Mouse (Mus musculus): ENCODE measurements at regions not wholly inside any gene's neighbourhood (a gene's known extent, or its start where the extent isn't known, plus 50 kb on each side); places are given as distances from the start of the nearest gene placed in this dataset.

DNA sequence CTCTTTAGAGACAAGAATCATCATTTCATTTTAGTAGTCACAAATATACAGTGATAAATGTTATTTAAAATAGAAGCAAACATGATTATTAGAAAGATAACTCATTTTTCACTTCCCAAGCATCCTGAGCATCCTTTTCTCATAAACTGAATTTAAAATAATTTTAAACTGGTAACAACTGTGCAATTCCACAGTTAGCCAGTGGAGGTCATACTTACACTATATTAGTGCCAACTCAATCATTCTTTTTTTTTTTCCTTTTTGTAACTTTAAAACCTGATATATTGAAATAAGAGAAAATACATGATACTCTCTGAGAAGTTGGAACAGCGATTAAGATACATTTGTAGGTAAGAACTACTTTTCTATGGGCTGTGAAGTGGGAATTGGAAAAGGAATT, 113.2 kb upstream of the Gm17509 start:
- no peak for DNase-seq (ENCODE audit: low spot score in 2 of 2)

DNA sequence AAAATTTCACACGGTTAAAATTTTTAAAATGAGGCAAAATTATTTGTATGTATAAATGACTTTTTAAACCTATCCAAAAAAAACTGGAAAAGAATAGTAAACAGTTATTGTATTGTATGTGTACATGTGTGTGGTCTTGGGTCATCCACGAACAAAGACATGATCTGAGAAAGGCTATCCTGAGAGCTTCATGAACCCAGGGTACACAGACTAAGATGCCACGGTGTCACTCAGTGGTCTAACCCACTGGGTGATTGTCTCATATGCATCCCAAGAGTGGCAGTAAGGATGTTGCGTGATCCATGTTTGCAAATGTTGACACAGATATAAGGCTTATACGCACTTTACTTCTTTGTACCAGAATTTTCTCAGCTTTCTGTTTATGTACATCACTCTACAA, 113.7 kb upstream of the Gm17509 start:
- DNase-seq (ENCODE audit: low spot score in 2 of 2) = no peak

DNA sequence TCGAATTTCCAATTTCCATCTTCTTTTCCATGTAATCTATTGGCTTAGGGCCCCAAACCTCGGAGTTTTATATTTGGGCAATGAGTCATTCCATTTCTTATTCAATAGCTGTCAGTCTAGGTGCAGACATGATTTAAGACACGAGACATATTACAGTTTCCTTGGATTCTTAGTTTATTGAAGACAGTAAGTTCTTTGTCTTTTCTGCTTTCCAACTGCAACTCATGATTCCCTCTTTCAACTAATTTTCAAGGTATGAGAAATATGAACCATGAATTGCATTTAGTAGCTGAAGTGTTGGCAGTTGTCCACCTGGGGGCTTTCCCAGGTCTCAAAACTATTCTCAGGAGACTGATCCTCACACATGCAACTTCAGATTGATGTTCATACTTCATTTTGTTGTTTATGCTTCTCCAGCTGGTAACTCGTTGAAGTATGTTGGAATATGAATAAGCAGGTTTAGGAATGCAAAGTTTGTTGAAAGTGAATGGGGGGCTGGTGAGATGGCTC, 160.3 kb upstream of the Gm17509 start:
- no peak for DNase-seq (ENCODE audit: low spot score in 2 of 2)

DNA sequence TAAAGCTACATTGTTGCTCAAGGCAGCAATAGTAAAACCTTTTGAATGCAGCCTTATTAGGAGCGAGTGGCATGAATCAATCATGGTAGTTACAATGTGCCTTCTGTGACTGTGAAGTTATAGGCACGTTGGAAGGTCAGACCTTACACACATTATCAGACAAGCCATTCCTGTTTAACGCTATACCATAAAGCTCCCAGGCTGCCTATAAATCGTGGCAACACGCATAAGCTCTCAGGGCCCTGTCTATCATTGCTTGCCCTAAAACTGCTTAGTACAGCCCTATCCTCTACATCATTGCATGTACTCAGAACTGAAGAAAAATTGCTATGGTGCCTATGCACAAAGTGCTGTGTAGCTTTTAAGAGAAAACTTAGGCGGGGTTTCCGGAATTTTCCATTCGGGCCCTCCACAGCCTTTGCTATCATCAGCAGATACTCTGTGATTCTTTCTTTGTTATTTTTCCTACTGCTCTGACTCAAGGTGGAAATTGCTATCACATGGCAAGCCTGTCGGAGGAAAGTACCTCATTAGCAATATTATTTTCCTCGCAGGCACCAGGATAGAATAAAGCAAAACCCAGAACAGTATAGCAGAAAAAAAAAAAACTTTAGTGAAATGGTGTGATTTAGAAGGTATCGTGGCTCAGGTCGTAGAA, 162.7 kb upstream of the Gm17509 start:
- no peak for DNase-seq (ENCODE audit: low spot score in 2 of 2)

DNA sequence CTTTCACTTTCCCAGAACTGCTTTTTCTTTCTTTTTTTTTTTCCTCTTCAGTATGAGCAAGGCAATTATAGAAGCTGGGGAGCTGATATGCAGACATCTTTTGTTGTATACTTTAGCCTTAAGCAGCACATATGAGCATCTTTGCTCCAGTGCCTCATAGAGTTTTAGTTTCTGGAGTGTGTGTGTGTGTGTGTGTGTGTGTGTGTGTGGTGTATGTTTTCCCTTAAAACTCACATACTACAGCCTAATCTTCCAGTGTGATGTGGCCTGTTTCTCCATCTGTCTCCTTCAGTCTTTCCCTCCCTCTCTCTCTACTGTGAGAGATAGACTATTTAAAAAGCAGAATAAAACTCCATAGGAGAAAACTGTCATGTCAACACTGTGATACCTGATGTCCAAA, 169.4 kb upstream of the Gm17509 start:
- no peak for DNase-seq (ENCODE audit: low spot score in 2 of 2)

DNA sequence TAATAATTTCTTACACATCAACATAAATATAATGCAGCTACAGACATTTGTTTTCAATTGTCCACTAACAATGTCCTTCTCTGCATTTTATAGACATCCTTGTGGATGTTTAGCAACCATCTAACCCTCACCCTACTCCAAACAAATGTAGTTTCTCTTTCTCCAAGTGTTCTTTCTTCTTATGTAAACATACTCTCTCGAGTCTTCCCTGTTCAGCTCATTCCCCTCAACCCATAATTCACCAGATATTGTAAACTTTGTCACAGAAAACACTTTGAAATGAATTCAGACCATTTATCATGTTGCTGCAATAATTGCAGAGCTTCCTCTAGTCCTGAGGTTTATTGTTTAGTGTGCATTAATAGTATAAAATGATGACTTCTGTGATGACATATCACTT, 172.6 kb upstream of the Gm17509 start:
- DNase-seq (ENCODE audit: low spot score in 2 of 2) = no peak

DNA sequence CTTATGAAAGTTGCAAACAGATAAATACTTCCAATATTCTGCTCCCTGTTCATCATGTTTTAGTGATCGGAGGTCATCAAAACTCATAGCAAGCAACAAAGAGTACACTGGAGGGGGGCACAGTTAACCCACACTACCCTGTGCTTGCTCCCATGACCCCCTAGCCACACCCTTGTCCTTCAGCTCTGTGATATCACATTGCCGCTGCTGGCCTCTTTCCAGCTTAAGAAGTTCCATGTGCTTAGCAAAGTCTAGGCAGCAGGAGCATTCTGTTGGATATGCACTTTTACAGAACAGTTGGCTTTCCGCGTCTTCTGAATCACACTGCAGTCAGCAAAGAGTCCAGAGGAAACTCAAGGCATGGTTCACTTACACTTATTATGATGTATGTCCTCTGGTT, 180.4 kb upstream of the Gm17509 start:
- peak in 1 of 2 experiments; percentile 11 for DNase-seq (ENCODE audit: low spot score in 2 of 2)

DNA sequence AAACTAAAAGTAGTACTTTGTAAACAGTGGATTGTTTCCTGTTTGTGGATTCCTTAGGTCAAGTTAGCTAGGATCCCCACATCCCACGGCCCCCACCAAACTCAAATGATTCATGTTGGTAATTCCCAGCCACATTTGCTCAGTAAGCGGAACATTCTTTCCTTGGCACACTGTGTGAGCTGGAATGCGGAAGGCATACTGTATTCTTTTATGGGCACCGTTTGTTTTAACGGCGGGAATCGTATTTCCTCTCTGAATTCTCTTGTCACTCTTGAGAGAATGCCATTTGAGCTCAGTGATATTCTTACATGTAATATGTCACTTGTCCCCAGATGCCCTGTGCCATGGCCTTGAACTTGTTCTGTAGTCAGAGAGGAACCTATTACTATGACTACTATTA, 189.1 kb upstream of the Gm17509 start:
- DNase-seq (ENCODE audit: low spot score in 2 of 2) = peak in 1 of 2 experiments; percentile 11

DNA sequence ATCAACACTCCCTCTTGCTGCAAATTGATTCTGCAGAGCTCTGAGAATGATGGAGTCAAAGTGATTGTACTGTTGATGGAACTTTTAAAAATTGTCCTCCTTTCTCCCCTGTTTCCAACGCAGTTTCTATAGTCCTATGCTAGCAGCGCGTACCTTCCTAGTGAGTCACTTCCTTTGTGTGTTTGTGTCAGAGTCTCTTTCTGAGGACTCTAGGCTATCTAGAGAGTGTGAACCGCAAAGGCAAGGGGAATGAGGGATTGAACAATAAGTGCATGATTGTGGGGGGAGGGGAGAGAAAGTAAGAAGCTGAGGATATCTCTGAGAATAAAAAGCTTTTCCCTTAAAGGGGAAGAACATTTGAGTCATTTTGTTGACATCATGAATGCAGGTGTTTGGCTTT, 188.5 kb upstream of the Hcn1 start:
- DNase-seq (ENCODE audit: low spot score in 2 of 2) = no peak

DNA sequence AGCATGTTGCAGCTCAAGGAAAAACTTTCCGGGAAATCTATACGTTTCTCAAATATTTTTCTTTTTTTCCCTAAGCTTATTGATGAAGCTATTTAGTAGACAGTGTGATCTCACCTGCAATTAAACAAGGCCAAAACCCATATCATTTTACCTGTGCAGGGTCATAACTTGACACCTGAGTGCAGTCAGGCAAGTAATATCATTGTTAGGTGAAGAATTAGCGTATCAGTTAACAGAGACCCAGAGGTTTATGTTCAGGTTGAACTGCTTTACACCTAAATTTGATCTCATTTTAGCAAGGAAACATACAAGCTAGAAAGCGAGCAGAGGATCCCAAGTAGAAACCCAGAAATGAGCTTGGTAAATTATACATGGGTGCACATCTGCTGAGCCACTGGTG, 178.6 kb upstream of the Hcn1 start:
- no peak for DNase-seq (ENCODE audit: low spot score in 2 of 2)

DNA sequence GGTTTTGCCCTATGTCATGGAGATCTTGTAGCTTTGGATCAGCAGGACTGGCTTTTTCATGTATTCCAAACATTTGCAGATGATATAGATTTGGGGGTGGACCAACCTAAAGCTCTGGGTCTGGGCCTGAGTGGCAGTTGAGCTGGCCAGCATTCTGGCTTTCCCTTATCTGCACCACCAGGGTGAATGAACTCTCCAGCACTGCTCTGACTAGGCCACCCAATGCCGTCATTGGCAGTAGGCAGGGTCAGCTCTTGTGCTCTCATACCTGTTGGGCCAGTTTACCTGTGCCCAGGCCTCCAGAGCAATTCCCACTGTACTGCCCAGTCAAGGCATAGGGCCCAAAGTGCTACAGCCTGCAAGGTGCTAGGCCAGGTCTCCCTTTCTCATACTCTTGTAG, 177.1 kb upstream of the Hcn1 start:
- DNase-seq (ENCODE audit: low spot score in 2 of 2) = no peak

DNA sequence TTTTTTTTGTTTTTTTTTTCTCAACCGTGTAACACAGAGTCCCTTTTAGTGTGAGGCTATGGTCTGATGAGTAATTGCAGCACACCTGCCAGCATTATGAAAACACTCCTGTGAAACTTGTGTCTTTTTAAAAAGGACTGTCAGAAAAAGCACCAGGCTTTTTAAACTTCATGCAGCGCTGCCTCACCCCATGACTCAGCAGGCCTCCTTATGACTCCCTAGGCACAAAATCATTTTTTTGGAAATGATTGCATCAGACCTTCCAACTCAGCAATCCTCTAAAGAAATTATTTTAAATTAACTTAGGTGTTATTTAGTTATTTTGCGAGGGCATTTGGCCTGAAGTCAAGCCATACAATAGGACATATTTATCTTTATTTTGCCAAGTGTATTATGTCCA, 134.7 kb upstream of the Hcn1 start:
- no peak for DNase-seq (ENCODE audit: low spot score in 2 of 2)

DNA sequence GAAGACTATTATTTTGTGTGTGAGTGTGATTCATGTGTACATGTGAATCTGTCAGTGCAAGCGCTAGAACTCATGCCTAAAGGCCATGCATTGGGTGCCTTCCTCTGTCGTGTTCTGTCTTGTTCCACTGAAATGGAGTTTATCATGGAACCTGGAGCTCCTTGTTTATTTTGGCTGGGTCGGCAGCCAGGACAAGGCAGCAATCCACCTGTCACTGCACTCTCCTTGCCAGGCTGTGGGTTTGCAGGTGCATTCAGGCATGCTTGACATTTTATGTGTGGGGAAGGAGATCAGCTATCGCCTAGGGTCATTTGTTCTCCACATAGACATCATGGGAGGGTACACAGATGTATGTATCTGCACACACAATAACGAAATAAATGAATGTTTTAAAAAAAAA, 129.4 kb upstream of the Hcn1 start:
- DNase-seq (ENCODE audit: low spot score in 2 of 2) = no peak

DNA sequence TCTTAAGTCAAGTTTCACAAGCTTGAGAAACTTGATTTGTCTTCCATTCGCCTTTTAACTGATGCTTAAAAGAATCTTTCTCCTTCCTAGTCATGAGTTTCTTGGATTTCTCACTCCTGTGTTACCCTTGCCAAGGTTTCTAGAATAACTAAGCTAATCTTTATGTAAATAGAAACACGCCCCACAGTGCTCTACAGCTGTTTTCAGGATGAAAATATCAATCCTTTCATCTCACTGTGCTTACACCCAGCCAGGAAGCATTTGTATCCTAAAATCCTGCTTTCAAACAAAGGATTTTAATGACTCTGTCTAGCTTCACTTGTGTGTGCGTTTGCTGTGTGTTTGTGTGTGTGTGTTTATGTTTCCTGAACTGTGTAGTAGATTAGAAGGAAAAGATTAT, 119.5 kb upstream of the Hcn1 start:
- DNase-seq (ENCODE audit: low spot score in 2 of 2) = no peak

DNA sequence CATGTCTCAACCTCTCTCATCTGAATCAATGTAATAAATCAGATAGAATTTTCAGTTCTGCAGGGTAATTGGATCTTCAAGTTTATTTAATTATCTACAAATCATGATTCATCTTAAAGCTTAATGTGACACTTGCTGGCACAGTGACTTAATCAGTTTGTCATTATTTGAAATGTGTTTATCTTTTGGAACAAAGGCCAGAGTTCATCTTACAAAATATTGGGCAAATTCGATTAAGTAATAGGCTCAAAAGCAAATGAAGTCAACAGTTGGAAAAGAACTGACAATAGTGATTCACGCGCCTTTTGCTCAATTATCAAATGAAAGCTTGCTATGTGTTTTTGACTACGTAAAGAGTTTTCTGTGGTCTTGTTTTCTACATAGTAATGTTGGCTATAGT, 93.4 kb upstream of the Hcn1 start:
- no peak for DNase-seq (ENCODE audit: low spot score in 2 of 2)

DNA sequence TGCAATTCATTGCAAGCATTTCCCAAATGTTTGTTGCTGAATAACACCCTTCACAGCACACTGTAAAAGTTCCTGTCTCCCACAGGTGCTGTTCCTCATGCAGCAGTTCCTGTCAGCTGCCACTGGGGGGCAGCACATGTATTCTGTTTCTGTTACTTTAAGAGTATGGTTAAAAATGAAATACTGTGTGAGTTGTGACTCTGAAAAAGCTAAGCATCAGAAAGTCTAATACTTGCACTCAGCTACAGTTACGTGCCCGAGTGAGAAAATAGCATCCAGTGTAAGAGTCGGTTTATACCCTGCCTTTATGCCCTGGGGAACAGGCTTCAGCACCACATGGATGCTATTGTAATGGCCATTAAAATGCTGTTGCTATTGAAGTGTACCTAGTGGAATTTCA, 52.0 kb upstream of the Hcn1 start:
- DNase-seq (ENCODE audit: low spot score in 2 of 2) = no peak
